Mouse (Mus musculus): ENCODE measurements at regions not wholly inside any gene's neighbourhood (a gene's known extent, or its start where the extent isn't known, plus 50 kb on each side); places are given as distances from the start of the nearest gene placed in this dataset.

DNA sequence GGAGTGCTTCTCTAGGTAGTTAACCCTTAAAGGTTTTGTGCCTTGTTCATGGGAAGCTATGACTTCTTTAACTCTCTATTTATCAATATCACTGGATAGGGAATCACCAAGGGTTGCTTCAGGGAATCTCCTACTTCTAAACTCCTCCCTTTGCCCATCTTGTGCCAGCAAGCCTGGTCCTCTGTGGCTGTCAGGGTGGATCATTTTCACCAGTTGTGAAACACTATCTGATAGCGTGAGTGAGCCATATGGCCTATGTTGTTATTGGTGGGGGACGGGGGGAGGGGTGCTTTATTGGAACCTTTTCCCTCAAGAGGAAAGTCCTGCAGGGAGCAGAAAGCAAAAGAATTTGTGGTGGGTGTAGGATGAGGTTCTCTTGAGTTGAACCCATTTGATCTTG, 145.5 kb upstream of the Thumpd2 start:
- DNase-seq (ENCODE audit: low spot score) (no peak), ATAC-seq (ENCODE audit: low FRiP score, low read depth) (no peak)
- H3K4me1 ChIP-seq (ENCODE audit: control insufficient read depth, insufficient read depth, low read length): no peaks in the 10 kb centered on the region
- H3K36me3 ChIP-seq (ENCODE audit: control insufficient read depth, insufficient read depth, low read length): no peaks in the 10 kb centered on the region
- TF ChIP-seq POLR2A (IDR thresholded peaks at IDR 0.05; ENCODE audit: borderline replicate concordance, extremely low read depth, insufficient read depth, insufficient read length): no peak
- peaks cover 5% of the 10 kb centered on the region for H3K9me3 ChIP-seq (ENCODE audit: control insufficient read depth, low read length)
- no peaks in the 10 kb centered on the region for H3K27me3 ChIP-seq (ENCODE audit: control insufficient read depth, insufficient read depth, low read length)
- H3K4me3 ChIP-seq (replicated peaks; ENCODE audit: low read length): no peak overlapping the region
- H3K27ac ChIP-seq (replicated peaks; ENCODE audit: low read depth, low read length): no peak overlapping the region
- no peak overlapping the region for H3K4me2 ChIP-seq (replicated peaks; ENCODE audit: low read depth, low read length, severe bottlenecking)
- 65% methylated on average over 2 of the region's 2 CpGs for WGBS
- no peak overlapping the region for H3K9ac ChIP-seq (ENCODE audit: low read depth, low read length, severe bottlenecking)

DNA sequence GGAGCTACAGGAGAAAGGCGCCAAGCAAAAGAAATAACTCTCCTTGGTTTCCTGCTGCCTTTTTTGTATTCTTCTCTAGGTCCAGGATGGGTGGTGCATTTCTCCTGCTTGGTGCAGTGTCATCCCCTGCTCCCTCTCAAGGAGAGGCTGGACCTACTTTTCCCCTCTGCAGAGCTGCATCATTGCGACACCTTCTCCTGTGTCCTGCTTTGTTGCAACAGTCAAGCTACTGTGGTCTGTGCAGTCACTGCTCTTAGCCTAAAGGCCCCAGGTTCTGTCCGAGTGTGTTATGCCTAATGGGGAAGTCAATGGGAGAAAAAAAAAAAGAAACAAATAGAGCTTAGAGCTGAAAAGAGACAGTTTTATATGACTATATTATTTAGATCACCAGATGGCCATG, 144.4 kb upstream of the Thumpd2 start:
- Histone ChIP-seq H3K4me3 (replicated peaks; ENCODE audit: low read length) (no peak overlapping the region), H3K9me3 (ENCODE audit: control insufficient read depth, low read length) (peaks cover 5% of the 10 kb centered on the region), H3K36me3 (ENCODE audit: control insufficient read depth, insufficient read depth, low read length) (no peaks in the 10 kb centered on the region), H3K27ac (replicated peaks; ENCODE audit: low read depth, low read length) (no peak overlapping the region), H3K4me2 (replicated peaks; ENCODE audit: low read depth, low read length, severe bottlenecking) (no peak overlapping the region), H3K9ac (ENCODE audit: low read depth, low read length, severe bottlenecking) (no peak overlapping the region), H3K4me1 (ENCODE audit: control insufficient read depth, insufficient read depth, low read length) (no peaks in the 10 kb centered on the region), H3K27me3 (ENCODE audit: control insufficient read depth, insufficient read depth, low read length) (no peaks in the 10 kb centered on the region)
- WGBS: 90% methylated on average over 3 of the region's 3 CpGs
- ATAC-seq (ENCODE audit: low FRiP score, low read depth) (no peak), DNase-seq (ENCODE audit: low spot score) (no peak)
- TF ChIP-seq POLR2A (IDR thresholded peaks at IDR 0.05; ENCODE audit: borderline replicate concordance, extremely low read depth, insufficient read depth, insufficient read length): no peak

DNA sequence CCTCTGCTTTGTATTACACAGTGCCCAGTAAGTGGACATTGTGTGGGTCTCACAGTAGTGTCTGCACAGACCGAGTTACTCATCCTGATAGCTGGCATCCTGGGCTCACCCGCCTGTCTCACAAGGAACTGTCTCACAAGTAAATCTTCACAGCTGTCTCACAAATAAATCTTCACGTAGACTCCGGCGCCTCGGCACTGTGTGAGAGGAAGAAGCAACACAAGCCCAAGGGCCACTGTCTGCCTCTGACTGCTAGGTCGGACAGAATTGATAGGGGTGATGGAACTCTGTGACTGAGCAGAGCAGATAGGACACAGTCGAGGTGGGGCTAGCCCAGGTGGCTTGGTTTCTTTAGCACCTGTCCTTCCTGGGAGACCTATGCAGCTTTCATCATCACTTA, 136.2 kb upstream of the Thumpd2 start:
- no peaks in the 10 kb centered on the region for H3K4me1 ChIP-seq (ENCODE audit: control insufficient read depth, insufficient read depth, low read length)
- DNase-seq (ENCODE audit: low spot score) (no peak), ATAC-seq (ENCODE audit: low FRiP score, low read depth) (no peak)
- H3K9me3 ChIP-seq (ENCODE audit: control insufficient read depth, low read length): no peaks in the 10 kb centered on the region
- H3K4me2 ChIP-seq (replicated peaks; ENCODE audit: low read depth, low read length, severe bottlenecking): no peak overlapping the region
- 73% methylated on average over 8 of the region's 8 CpGs for WGBS
- H3K4me3 ChIP-seq (replicated peaks; ENCODE audit: low read length): no peak overlapping the region
- no peaks in the 10 kb centered on the region for H3K36me3 ChIP-seq (ENCODE audit: control insufficient read depth, insufficient read depth, low read length)
- TF ChIP-seq POLR2A (IDR thresholded peaks at IDR 0.05; ENCODE audit: borderline replicate concordance, extremely low read depth, insufficient read depth, insufficient read length): no peak
- H3K27ac ChIP-seq (replicated peaks; ENCODE audit: low read depth, low read length): no peak overlapping the region
- H3K9ac ChIP-seq (ENCODE audit: low read depth, low read length, severe bottlenecking): no peak overlapping the region
- no peaks in the 10 kb centered on the region for H3K27me3 ChIP-seq (ENCODE audit: control insufficient read depth, insufficient read depth, low read length)

DNA sequence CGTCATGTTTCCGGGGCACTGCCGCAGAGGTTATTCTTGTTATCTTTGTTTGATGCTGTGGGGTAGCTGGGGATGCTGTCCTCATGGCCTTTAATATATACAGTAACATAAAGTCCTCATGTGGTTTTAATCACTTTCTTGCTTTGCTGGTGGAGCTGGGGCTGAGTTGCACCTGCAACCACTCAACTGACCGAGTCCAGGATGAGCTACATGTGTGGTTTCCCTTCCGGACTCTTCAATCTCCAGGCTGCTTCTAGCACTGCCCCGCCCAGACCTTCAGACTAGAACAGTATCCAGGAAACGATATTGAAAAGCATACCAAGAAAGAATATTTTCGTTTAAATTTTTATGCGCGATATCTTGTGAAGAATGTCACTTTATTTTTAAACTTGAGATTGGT, 129.1 kb upstream of the Thumpd2 start:
- TF ChIP-seq POLR2A (IDR thresholded peaks at IDR 0.05; ENCODE audit: borderline replicate concordance, extremely low read depth, insufficient read depth, insufficient read length): no peak
- Histone ChIP-seq H3K4me1 (ENCODE audit: control insufficient read depth, insufficient read depth, low read length) (peaks cover 5% of the 10 kb centered on the region; the same call in 1 of the 2 replicates), H3K27me3 (ENCODE audit: control insufficient read depth, insufficient read depth, low read length) (no peaks in the 10 kb centered on the region), H3K4me2 (replicated peaks; ENCODE audit: low read depth, low read length, severe bottlenecking) (no peak overlapping the region; the same call in 1 of the 2 replicates), H3K36me3 (ENCODE audit: control insufficient read depth, insufficient read depth, low read length) (no peaks in the 10 kb centered on the region), H3K9ac (ENCODE audit: low read depth, low read length, severe bottlenecking) (no peak overlapping the region), H3K9me3 (ENCODE audit: control insufficient read depth, low read length) (no peaks in the 10 kb centered on the region), H3K4me3 (replicated peaks; ENCODE audit: low read length) (no peak overlapping the region), H3K27ac (replicated peaks; ENCODE audit: low read depth, low read length) (no peak overlapping the region)
- ATAC-seq (ENCODE audit: low FRiP score, low read depth) (peak; percentile 34; the same call in 1 of the 2 replicates), DNase-seq (ENCODE audit: low spot score) (no peak)
- 56% methylated on average over 10 of the region's 10 CpGs for WGBS

DNA sequence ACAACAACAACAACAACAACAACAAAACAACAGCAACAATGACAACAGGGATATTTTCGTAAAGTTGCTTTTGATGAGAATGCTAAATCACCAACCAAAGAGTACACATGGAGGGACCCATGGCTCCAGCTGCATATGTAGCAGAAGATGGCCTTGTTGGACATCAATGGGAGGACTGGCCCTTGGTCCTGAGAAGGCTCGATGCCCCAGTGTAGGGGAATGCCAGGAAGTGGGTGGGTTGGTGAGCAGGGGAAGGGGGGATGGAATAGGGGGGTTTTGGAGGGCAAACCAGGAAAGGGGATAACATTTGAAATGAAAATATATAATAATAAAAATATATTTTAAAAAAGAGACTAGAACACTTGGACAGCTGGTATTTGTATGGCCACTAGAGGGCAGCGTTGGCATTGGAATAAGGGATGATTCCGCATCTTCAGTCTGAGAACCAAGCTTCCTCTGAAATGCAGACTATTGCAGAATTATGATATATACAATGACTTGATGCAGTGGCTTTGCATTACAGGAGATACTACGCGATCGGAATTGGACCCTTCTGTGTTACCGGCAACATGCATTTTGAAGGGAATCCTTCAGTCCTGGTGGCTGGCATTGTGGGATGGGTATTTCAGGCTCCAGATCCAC, 128.5 kb upstream of the Thumpd2 start:
- no peak overlapping the region for H3K4me3 ChIP-seq (replicated peaks; ENCODE audit: low read length)
- H3K4me1 ChIP-seq (ENCODE audit: control insufficient read depth, insufficient read depth, low read length): peaks cover 5% of the 10 kb centered on the region; the same call in 1 of the 2 replicates
- WGBS: 43% methylated on average over 8 of the region's 8 CpGs
- no peak overlapping the region for H3K27ac ChIP-seq (replicated peaks; ENCODE audit: low read depth, low read length)
- no peaks in the 10 kb centered on the region for H3K36me3 ChIP-seq (ENCODE audit: control insufficient read depth, insufficient read depth, low read length)
- no peak; the same call in 1 of the 2 replicates for ATAC-seq (ENCODE audit: low FRiP score, low read depth)
- H3K9me3 ChIP-seq (ENCODE audit: control insufficient read depth, low read length): no peaks in the 10 kb centered on the region
- DNase-seq (ENCODE audit: low spot score): peak; percentile 89
- no peak for TF ChIP-seq POLR2A (IDR thresholded peaks at IDR 0.05; ENCODE audit: borderline replicate concordance, extremely low read depth, insufficient read depth, insufficient read length)
- no peaks in the 10 kb centered on the region for H3K27me3 ChIP-seq (ENCODE audit: control insufficient read depth, insufficient read depth, low read length)
- H3K4me2 ChIP-seq (replicated peaks; ENCODE audit: low read depth, low read length, severe bottlenecking): 0 out of 2 replicates have a peak overlapping the region, but pooled peaks have one; percentile 13
- no peak overlapping the region for H3K9ac ChIP-seq (ENCODE audit: low read depth, low read length, severe bottlenecking)

Measured in limb, embryonic 14.5 days (tissue).